Mouse (Mus musculus): ENCODE measurements at regions not wholly inside any gene's neighbourhood (a gene's known extent, or its start where the extent isn't known, plus 50 kb on each side); places are given as distances from the start of the nearest gene placed in this dataset.

DNA sequence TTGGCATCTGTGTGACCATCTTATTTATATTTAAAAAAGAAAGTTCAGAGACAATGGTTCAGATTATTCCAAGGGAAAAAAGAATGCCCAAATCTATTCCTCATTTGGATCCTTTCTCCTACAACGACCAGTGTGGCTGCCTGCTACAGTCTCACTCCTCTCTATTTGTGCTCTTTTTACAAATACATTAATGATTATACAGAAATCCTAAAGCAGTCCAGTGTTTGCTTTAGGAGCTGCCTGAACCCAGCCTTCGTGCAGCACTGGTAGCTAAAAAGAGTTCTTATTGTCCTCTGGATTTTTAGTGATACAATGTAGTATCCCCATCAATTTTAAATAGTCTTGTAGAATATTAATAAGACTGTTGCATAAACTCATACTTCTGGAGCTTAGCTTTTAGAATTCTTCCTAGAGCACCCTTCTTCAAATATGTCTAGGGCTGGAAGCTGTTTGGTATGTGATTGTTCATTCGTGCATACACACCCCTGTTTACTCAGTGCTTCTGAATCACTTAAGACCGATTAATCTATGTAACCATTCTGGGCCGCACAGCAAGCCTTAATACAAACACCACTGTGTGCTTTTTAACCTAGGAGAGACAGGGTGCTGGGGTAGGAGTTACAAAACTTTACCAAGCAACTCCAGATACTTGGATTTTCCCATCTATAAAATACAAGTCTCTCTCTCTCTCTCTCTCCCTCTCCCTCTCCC, 69.0 kb upstream of the Magi3 start:
- H3K27me3 ChIP-seq (ENCODE audit: insufficient read depth, poor library complexity, severe bottlenecking) = no peaks in the 10 kb centered on the region
- DNase-seq (ENCODE audit: low spot score) = peak; percentile 10
- H3K27ac ChIP-seq = no peak overlapping the region
- no peaks in the 10 kb centered on the region for H3K36me3 ChIP-seq
- 79% methylated on average over 5 of the region's 5 CpGs for WGBS
- H3K9me3 ChIP-seq = no peaks in the 10 kb centered on the region
- peaks cover 7% of the 10 kb centered on the region; the same call in 1 of the 2 replicates for H3K4me1 ChIP-seq
- H3K4me3 ChIP-seq = no peak overlapping the region

DNA sequence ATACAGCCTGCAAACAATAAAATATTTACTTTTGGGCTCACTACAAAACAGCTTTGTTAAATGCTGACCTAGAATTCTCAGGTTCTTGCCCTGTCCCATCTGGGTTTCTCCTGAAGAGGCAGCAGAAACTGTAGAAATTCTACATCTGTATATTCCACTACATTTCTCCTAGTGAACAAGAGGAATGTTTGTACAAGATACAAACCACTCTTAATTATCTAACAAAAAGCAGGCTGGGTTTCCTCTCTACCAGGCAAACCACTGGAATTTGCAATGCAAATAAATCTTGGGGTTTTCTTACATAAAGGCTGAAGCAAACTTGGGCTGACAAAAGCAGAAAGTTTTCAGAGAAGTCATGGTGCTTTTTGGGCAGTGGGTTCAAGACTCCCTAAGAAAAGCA, 67.7 kb upstream of the Magi3 start:
- Histone ChIP-seq H3K4me1 (peaks cover 9% of the 10 kb centered on the region; the same call in 1 of the 2 replicates), H3K36me3 (no peaks in the 10 kb centered on the region), H3K4me3 (no peak overlapping the region), H3K9me3 (no peaks in the 10 kb centered on the region), H3K27me3 (ENCODE audit: insufficient read depth, poor library complexity, severe bottlenecking) (no peaks in the 10 kb centered on the region), H3K27ac (no peak overlapping the region)
- DNase-seq (ENCODE audit: low spot score) = no peak

DNA sequence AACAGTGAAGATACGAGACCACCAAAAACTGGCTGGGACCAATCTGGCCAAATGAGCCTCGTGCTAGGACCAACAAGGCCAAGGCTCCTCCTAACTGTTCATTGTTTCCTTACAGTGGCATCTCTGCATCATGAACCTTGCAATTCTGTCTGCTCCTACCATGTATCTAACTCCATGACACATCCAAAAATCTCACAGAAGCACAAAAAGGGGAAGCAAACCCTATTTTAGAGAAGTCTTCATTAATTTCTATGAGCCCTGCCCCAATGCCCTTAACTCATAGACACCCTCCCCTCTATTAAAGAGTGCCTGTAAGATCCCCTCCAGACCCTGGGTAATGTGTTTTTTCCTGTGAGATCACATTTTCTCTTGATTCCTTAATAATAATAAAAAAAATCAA, 64.8 kb upstream of the Magi3 start:
- Histone ChIP-seq H3K4me1 (peaks cover 9% of the 10 kb centered on the region; the same call in 1 of the 2 replicates), H3K27ac (no peak overlapping the region), H3K4me3 (no peak overlapping the region), H3K9me3 (no peaks in the 10 kb centered on the region), H3K27me3 (ENCODE audit: insufficient read depth, poor library complexity, severe bottlenecking) (no peaks in the 10 kb centered on the region), H3K36me3 (no peaks in the 10 kb centered on the region)
- DNase-seq (ENCODE audit: low spot score) = no peak
- WGBS = 83% methylated on average over 2 of the region's 2 CpGs

DNA sequence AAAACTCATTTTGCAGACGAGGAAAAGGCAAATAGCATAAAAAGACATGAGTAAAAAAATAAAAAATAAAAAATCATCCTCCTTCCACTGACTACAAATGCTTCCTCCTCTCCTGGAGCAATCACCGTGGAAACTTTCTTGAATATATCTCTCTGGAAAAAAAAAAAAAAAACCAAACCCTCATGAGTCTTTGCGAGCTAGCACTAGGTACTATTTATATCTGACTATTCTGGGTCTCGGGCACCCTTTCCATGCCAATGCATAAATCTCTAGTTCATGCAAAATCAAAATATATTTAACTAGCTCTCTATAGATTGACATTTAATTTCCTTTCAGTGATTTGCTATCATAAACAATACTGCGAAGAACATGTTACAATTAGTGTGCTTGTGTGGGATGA, 63.7 kb upstream of the Magi3 start:
- 44% methylated on average over 5 of the region's 5 CpGs for WGBS
- no peaks in the 10 kb centered on the region for H3K36me3 ChIP-seq
- H3K4me3 ChIP-seq = no peak overlapping the region
- H3K4me1 ChIP-seq = peaks cover 9% of the 10 kb centered on the region; the same call in 1 of the 2 replicates
- peak overlapping the region; percentile 22; the same call in 1 of the 2 replicates for H3K27ac ChIP-seq
- H3K9me3 ChIP-seq = no peaks in the 10 kb centered on the region
- no peaks in the 10 kb centered on the region for H3K27me3 ChIP-seq (ENCODE audit: insufficient read depth, poor library complexity, severe bottlenecking)
- no peak for DNase-seq (ENCODE audit: low spot score)

DNA sequence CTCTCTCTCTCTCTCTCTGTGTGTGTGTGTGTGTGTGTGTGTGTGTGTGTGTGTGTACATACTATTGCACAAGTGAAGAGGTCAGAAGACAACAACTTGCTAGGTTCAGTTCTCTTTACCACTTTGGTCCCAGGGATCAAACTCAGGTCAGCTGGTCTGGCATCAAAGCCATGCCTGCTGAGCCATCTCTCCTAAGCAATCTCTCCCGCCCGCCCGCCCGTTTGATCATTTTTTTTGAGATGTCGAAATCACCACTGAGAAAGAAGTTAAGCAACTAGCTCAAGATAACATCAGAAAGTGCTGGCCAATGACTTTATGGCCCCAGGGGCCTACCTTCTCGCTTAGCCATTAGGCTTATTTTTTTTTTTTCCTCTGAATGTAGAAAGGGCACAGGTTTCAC, 59.3 kb upstream of the Magi3 start:
- Histone ChIP-seq H3K36me3 (no peaks in the 10 kb centered on the region), H3K9me3 (no peaks in the 10 kb centered on the region), H3K4me1 (peaks cover 15% of the 10 kb centered on the region), H3K4me3 (no peak overlapping the region), H3K27ac (no peak overlapping the region), H3K27me3 (ENCODE audit: insufficient read depth, poor library complexity, severe bottlenecking) (no peaks in the 10 kb centered on the region)
- no peak for DNase-seq (ENCODE audit: low spot score)
- WGBS = 71% methylated on average over 6 of the region's 6 CpGs

DNA sequence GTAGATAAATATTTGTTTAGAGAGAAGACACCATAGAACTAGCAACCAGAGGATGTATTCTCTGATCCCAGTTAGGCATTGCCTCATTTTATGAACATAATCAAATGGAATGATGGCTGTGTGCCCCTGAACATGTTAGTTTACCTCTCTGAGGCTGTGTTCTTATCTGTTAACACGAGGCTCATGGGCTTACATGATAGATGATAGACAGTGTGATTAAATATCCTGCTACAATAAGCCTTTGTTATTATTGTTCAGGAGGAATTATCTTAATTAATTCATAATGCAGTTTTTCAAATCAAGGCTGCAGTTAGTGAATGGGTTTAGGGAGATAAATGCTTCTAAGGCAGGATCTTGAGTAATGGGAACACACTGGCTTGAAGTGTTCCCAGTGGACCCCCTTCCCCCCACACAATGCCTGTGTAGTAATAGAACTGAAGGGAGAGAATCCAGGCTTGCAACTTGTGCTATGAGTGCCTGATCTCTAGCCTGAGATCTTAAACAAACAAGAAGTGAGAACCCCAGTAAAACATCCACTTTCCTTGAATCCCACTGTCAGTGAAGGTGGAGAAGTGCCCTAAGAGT, 54.6 kb upstream of the Magi3 start:
- H3K27ac ChIP-seq = no peak overlapping the region
- 47% methylated on average over 1 of the region's 1 CpGs for WGBS
- H3K36me3 ChIP-seq = no peaks in the 10 kb centered on the region
- no peak overlapping the region for H3K4me3 ChIP-seq
- no peaks in the 10 kb centered on the region for H3K9me3 ChIP-seq
- peaks cover 13% of the 10 kb centered on the region for H3K4me1 ChIP-seq
- no peak for DNase-seq (ENCODE audit: low spot score)
- H3K27me3 ChIP-seq (ENCODE audit: insufficient read depth, poor library complexity, severe bottlenecking) = no peaks in the 10 kb centered on the region

DNA sequence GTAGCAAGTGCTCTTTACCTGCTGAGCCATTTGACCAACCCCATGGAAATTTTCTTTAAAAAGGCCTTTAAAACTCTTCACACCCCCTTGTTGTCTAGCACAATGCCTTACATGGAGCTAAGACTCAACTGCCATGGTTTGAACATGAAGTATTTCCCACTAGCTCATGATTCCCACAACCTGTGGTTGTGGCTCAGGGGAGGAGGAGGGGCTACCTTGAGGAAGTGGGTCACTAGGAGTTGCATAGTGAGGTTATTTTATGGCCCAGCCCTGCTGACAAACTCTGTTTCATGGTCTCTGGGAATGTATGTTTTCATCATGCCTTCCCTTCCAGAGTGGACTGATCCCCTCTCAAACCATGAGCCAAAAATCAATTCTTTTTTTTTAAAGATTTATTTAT, 53.9 kb upstream of the Magi3 start:
- Histone ChIP-seq H3K4me3 (no peak overlapping the region), H3K36me3 (no peaks in the 10 kb centered on the region), H3K4me1 (peaks cover 13% of the 10 kb centered on the region), H3K27me3 (ENCODE audit: insufficient read depth, poor library complexity, severe bottlenecking) (no peaks in the 10 kb centered on the region), H3K27ac (no peak overlapping the region), H3K9me3 (no peaks in the 10 kb centered on the region)
- no peak for DNase-seq (ENCODE audit: low spot score)

All from heart, embryonic 10.5 days (tissue).